Mouse (Mus musculus) MEL-GATA-1-ER (cell line): ENCODE measurements around the gene Cdh6.

Experiments used
- DNase-seq: peaks from one replicate; pipeline ENCODE4 v3.0.0-alpha.2; 2012; ENCODE audit warnings: low read depth; ENCODE audit errors: extremely low read depth

Gene Cdh6

GRCm38 (mm10) chr15:13173071-13173778 is at the start of gene Cdh6:
Cdh6 (minus strand) TSS chr15:13173675.
- DNase-seq, result no peak

GRCm38 (mm10) chr15:13219727-13220454 is 46.4 kb upstream of the Cdh6 start:
- no peak for DNase-seq

GRCm38 (mm10) chr15:13217800-13218199 is 44.3 kb upstream of the Cdh6 start:
- DNase-seq, result no peak

GRCm38 (mm10) chr15:13217161-13217560 is 43.7 kb upstream of the Cdh6 start:
- DNase-seq, result no peak

GRCm38 (mm10) chr15:13212956-13213355 is 39.5 kb upstream of the Cdh6 start:
- no peak for DNase-seq

GRCm38 (mm10) chr15:13212027-13212685 is 38.7 kb upstream of the Cdh6 start:
- DNase-seq, result no peak

GRCm38 (mm10) chr15:13210186-13210585 is 36.7 kb upstream of the Cdh6 start:
- DNase-seq, result no peak

GRCm38 (mm10) chr15:13208716-13209115 is 35.2 kb upstream of the Cdh6 start:
- DNase-seq, result no peak

- no peak for DNase-seq
These were observed 22.8 kb upstream of the Cdh6 start for GRCm38 (mm10) chr15:13196237-13196636.

- DNase-seq, result no peak
These were observed 20.6 kb upstream of the Cdh6 start for GRCm38 (mm10) chr15:13194048-13194447.

GRCm38 (mm10) chr15:13193076-13193475 is 19.6 kb upstream of the Cdh6 start:
- no peak for DNase-seq

- no peak for DNase-seq
These were observed 10.2 kb upstream of the Cdh6 start for GRCm38 (mm10) chr15:13183661-13184060.

- DNase-seq, result no peak
These were observed 8.0 kb upstream of the Cdh6 start for GRCm38 (mm10) chr15:13181430-13181829.

GRCm38 (mm10) chr15:13181014-13181413 is 7.5 kb upstream of the Cdh6 start:
- DNase-seq, result peak; percentile 11

GRCm38 (mm10) chr15:13175978-13176377 is 2.5 kb upstream of the Cdh6 start:
- DNase-seq, result no peak

- DNase-seq, result no peak
These were observed 1.1 kb upstream of the Cdh6 start for GRCm38 (mm10) chr15:13174618-13174980.

GRCm38 (mm10) chr15:13173840-13174617 is 554 bp upstream of the Cdh6 start:
- no peak for DNase-seq

- no peak for DNase-seq
These were observed 957 bp downstream of the Cdh6 start for GRCm38 (mm10) chr15:13172365-13173070.

- no peak for DNase-seq
These were observed 1.8 kb downstream of the Cdh6 start for GRCm38 (mm10) chr15:13171486-13172364.
